7 mouse cellular contexts compared by ENCODE assay signal in genomic region chr11:5761820-5762632, GRCm38 (mm10). TPM values are rescaled to one million over a fixed set of nuclear protein-coding genes. Genes with fewer than 3 reads are reported as not detected.
DNase-seq lines count a peak whose midpoint lies in the region; ATAC-seq lines count a peak whose summit lies in the region.

Gene Urgcp, minus strand, starts transcription at chr11:5762376.

- H3K36me3 ChIP-seq in intestine, embryonic 15.5 days, result no peaks in the 10 kb centered on the region
- peaks cover 12% of the 10 kb centered on the region for H3K36me3 ChIP-seq in midbrain, embryonic 10.5 days

- peak; percentile 97 for DNase-seq in adrenal gland, adult 2 months
- DNase-seq in embryo, embryonic 11.5 days (ENCODE audit: low read depth, low spot score), result peak; percentile 87
- peak; percentile 89 to 95 for DNase-seq in gastrocnemius, postnatal 36 days
- DNase-seq in left cerebral cortex, postnatal 25 days (ENCODE audit: low spot score in 2 of 2), result peak; percentile 91 to 92
- DNase-seq in midbrain, embryonic 10.5 days (ENCODE audit: low spot score), result peak; percentile 99
- peak; percentile 95 for DNase-seq in right cerebral cortex, postnatal 4 days

- no peaks in the 10 kb centered on the region for H3K9me3 ChIP-seq in intestine, embryonic 15.5 days
- no peaks in the 10 kb centered on the region for H3K9me3 ChIP-seq in midbrain, embryonic 10.5 days (replicated peaks)

- peak within 1 kb of the TSS; percentile 82 for H3K4me3 ChIP-seq in intestine, embryonic 15.5 days (replicated peaks)
- H3K4me3 ChIP-seq in midbrain, embryonic 10.5 days, result peak within 1 kb of the TSS; percentile 86

- peaks cover 3% of the 10 kb centered on the region; the same call in 1 of the 2 replicates for H3K4me1 ChIP-seq in intestine, embryonic 15.5 days (replicated peaks)
- H3K4me1 ChIP-seq in midbrain, embryonic 10.5 days, result peaks cover 16% of the 10 kb centered on the region

- H3K4me2 ChIP-seq in intestine, embryonic 15.5 days (replicated peaks), result peak within 1 kb of the TSS; percentile 66

- H3K27me3 ChIP-seq in intestine, embryonic 15.5 days (replicated peaks), result no peaks in the 10 kb centered on the region
- H3K27me3 ChIP-seq in midbrain, embryonic 10.5 days (ENCODE audit: low read depth, poor library complexity, severe bottlenecking), result no peaks in the 10 kb centered on the region

- H3K27ac ChIP-seq in intestine, embryonic 15.5 days, result peak within 1 kb of the TSS; percentile 98
- H3K27ac ChIP-seq in midbrain, embryonic 10.5 days (replicated peaks), result peak within 1 kb of the TSS; percentile 96

- peak within 1 kb of the TSS; percentile 92 for H3K9ac ChIP-seq in intestine, embryonic 15.5 days

- under 1% methylated on average over 68 of the region's 68 CpGs for WGBS in intestine, embryonic 15.5 days
- WGBS in midbrain, embryonic 10.5 days, result under 1% methylated on average over 68 of the region's 68 CpGs

- intact Hi-C loops in gastrocnemius, postnatal 36 days (cut with DNase I), result no loop called here
- intact Hi-C loops in left cerebral cortex, postnatal 25 days (cut with DNase I), result loop anchor here (1.0 kb wide), 1 partner anchor 21 kb away; no protein-coding TSS in a partner anchor

- peak; percentile 99 for ATAC-seq in intestine, embryonic 15.5 days

RNA-seq across cellular contexts. Expression of gene Urgcp, which starts in this region (rescaled TPM):
- total RNA-seq in adrenal gland, adult 2 months (2021), result 10 to 100 TPM; 63.8 to 65.2 TPM
- polyA plus RNA-seq in adrenal gland, adult 2 months (2012; rRNA removed), result 30.6 and 34.0 TPM in 2 replicates
- total RNA-seq in gastrocnemius, postnatal 36 days (2021), result 10 to 100 TPM; 39.1 to 40.1 TPM
- polyA plus RNA-seq in intestine, embryonic 15.5 days (2015; fragmentation: Nextera tagmentation; extraction: Ambion mirVana), result 21.3 and 21.4 TPM in 2 replicates
- total RNA-seq in left cerebral cortex, postnatal 25 days (2021), result 10 to 100 TPM; 60.6 to 67.4 TPM
- 18.3 and 22.8 TPM in 2 replicates for polyA plus RNA-seq in midbrain, embryonic 10.5 days (2016; fragmentation: Nextera tagmentation; extraction: Ambion mirVana)

Comparison
In these comparisons a context has a peak if more than half of its experiments do, and no peak if none do; other contexts are left out.
1. Peak in every context shown above with its lines: DNase-seq, ATAC-seq, H3K4me3 ChIP-seq and H3K27ac ChIP-seq.